Mouse (Mus musculus): ENCODE measurements around the gene Galnt14. TPM values are rescaled to one million over a fixed set of nuclear protein-coding genes. Genes with fewer than 3 reads are reported as not detected.

Galnt14 gene
- total RNA-seq, 2 experiments from 2014 or later, result not detected

Other genes starting within 250 kb of the Galnt14 start
- 1 to 10 TPM; 3.0 to 3.2 TPM for gene Ehd3, start 93.7 kb upstream of the Galnt14 start, total RNA-seq (2021)
- gene Xdh, start 239.7 kb upstream of the Galnt14 start, total RNA-seq (2021), result 100 to 1,000 TPM; 104 to 189 TPM